Mouse (Mus musculus) forebrain, embryonic 16.5 days (tissue): ENCODE measurements around the gene Polg2. TPM values are rescaled to one million over a fixed set of nuclear protein-coding genes. Genes with fewer than 3 reads are reported as not detected.
"Not testable (repeated sequence)": the region's sequence is repeated elsewhere in the genome, so short reads cannot be mapped to it uniquely, and the experiment has no call there.

ENCODE experiments used
- ATAC-seq: fragments of 200-750 bp; cut with Nextera tagmentation; 2 replicates; pipeline ENCODE4 v1.8.0; 2017; ENCODE audit warnings: mild to moderate bottlenecking, moderate library complexity
- H3K27ac ChIP-seq: fragments of 300-500 bp; sonication (generic); 2 replicates; pipeline ENCODE4 v1.5.1; 2014; ENCODE audit warnings: low read length, control low read depth
- H3K27me3 ChIP-seq: fragments of 300-500 bp; sonication (generic); replicated peaks from 2 replicates; pipeline ENCODE4 v1.6.1; 2014; ENCODE audit warnings: low read length; ENCODE audit not compliant: control insufficient read depth, insufficient read depth
- H3K36me3 ChIP-seq: fragments of 300-500 bp; sonication (generic); 2 replicates; pipeline ENCODE4 v1.6.1; 2014; ENCODE audit not compliant: control insufficient read depth, insufficient read depth
- H3K4me1 ChIP-seq: fragments of 300-500 bp; sonication (generic); replicated peaks from 2 replicates; pipeline ENCODE4 v1.6.1; 2014; ENCODE audit warnings: low read length; ENCODE audit not compliant: control insufficient read depth, insufficient read depth
- H3K4me2 ChIP-seq: fragments of 300-500 bp; sonication (generic); 2 replicates; pipeline ENCODE4 v1.6.1; 2014; ENCODE audit warnings: mild to moderate bottlenecking, low read length, control low read depth
- H3K4me3 ChIP-seq: fragments of 300-500 bp; sonication (generic); replicated peaks from 2 replicates; pipeline ENCODE4 v1.5.1; 2014; ENCODE audit warnings: mild to moderate bottlenecking, low read length, control low read depth
- H3K9ac ChIP-seq: fragments of 300-500 bp; sonication (generic); replicated peaks from 2 replicates; pipeline ENCODE4 v1.6.1; 2014; ENCODE audit warnings: low read depth, low read length, control low read depth
- H3K9me3 ChIP-seq: fragments of 300-500 bp; sonication (generic); 2 replicates; pipeline ENCODE4 v1.6.1; 2016; ENCODE audit warnings: low read length; ENCODE audit not compliant: control insufficient read depth
- WGBS: fragments of 180-500 bp; shearing (Covaris S2); extraction: QIAGEN DNeasy Blood & Tissue Kit; methylation state at CpG from one replicate; pipeline ENCODE4 v1.1.7; 2014; 5-methylcytosine and 5-hydroxymethylcytosine counted together
- polyA plus RNA-seq: library from polyadenylated mRNA; unstranded; fragments of >200 nt; fragmentation: Nextera tagmentation; extraction: Ambion mirVana; gene quantifications from 2 replicates; pipeline ENCODE4 v1.2.1, GENCODE M21; 2015

Gene Polg2
- polyA plus RNA-seq, 1 experiment from 2014 or later = 8.9 TPM

DNA sequence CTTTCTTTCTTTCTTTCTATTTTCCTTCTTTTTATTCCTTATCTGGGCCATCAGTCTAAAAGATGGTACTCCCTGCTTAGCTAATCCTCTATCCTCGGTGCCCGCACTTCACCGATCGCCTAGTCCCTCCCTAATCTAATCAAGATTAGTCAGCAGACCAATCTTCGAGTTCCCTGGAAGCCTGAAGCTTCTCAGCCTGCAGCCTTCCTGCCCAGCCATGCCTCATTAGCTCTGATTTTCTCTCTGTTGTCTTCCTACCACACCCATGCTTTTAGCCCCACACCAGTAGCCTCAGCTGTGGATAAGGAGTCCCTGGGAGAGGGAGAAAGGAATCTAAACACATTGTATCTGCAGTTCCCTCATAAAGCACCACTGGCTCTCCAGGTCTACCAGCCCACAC, 23.8 kb downstream of the Polg2 start:
- no peak for ATAC-seq
- Histone ChIP-seq H3K27ac (no peak overlapping the region), H3K9me3 (no peaks in the 10 kb centered on the region), H3K4me2 (no peak overlapping the region), H3K9ac (no peak overlapping the region), H3K36me3 (no peaks in the 10 kb centered on the region), H3K27me3 (no peaks in the 10 kb centered on the region), H3K4me3 (no peak overlapping the region), H3K4me1 (no peaks in the 10 kb centered on the region)
- WGBS = 13% methylated on average over 5 of the region's 5 CpGs

GRCm38 (mm10) chr11:106753314-106753713, 26.0 kb downstream of the Polg2 start:
- Histone ChIP-seq H3K36me3 (no peaks in the 10 kb centered on the region), H3K27ac (no peak overlapping the region), H3K9me3 (no peaks in the 10 kb centered on the region), H3K4me3 (no peak overlapping the region), H3K27me3 (no peaks in the 10 kb centered on the region), H3K4me1 (no peaks in the 10 kb centered on the region), H3K9ac (no peak overlapping the region), H3K4me2 (no peak overlapping the region)
- 91% methylated on average over 6 of the region's 6 CpGs for WGBS
- ATAC-seq = no peak

DNA sequence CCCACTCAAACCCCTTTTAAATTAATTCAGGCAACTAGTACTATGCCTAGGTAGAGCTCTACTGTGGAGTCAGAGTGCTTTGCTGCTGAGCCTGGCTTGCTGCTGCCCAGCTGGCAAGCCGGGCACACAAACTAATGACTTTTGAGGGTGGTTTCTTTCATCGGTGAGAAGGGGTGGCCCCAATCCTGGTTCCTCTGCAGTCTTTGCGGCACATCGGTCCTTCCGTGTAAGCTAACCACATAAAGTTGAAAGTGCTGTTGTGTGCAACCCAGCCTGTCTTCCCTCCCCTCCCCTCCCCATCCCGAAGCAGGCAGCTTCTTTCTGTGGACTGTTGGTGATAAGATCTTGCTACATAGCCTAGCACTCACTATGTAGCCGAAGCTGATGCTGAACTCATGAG, 27.2 kb downstream of the Polg2 start:
- Histone ChIP-seq H3K27ac (no peak overlapping the region), H3K27me3 (no peaks in the 10 kb centered on the region), H3K9me3 (no peaks in the 10 kb centered on the region), H3K9ac (no peak overlapping the region), H3K36me3 (no peaks in the 10 kb centered on the region), H3K4me1 (no peaks in the 10 kb centered on the region), H3K4me2 (no peak overlapping the region), H3K4me3 (no peak overlapping the region)
- WGBS = 89% methylated on average over 7 of the region's 7 CpGs
- no peak for ATAC-seq

DNA sequence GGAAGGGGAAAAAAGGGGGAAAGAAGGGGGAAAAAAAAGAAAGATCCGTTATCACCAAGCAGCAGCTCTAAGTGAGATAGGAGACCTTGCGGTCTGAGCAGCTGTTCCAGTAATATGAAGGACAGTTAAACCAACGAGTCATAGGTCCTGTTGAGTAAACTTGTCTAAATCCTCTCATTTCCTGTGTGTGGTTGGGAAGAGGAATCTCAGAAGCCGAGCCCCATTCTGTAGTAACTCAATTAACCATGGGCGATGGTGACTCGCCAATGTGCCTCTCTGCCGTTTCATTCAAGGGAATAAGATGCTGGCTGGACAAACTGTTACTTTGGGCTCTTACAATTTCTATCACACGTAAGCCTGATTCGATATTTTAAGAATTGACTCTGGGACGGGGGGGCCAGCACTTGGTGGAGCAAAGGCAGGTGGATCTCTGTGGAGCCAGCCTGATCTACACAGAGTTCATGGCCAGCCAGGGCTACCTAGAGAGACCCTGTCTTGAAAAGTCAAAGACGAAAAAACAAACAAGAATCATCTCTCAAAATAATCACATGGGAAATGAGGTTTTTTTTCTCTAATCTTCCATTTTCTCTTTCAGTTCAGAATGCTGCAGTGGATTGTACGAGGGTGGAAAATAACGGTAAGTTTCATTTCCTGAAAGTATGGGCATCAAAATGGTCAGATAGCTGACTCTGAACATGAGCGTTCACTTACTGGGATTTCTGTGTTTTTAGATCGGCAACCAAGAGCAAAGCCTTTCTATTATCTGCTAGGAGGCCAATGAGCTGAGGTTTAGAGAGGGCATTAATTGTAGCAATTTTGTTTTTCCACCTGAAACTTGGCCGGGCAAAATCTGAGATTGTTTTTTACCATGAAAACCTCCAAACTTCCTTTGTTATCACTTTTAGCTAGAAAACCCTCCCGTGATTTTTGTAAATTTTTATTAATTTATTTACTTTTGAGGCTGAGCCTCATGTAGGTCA, 28.0 kb downstream of the Polg2 start, which contains the start of gene Milr1:
TSS of gene Milr1 (plus strand) at position 188 of the 980 bp plus-strand sequence.
- ATAC-seq = no peak
- Histone ChIP-seq H3K9me3 (no peaks in the 10 kb centered on the region), H3K4me1 (no peaks in the 10 kb centered on the region), H3K36me3 (no peaks in the 10 kb centered on the region), H3K27ac (no peak within 1 kb of the TSS), H3K4me2 (no peak within 1 kb of the TSS), H3K27me3 (no peaks in the 10 kb centered on the region), H3K9ac (no peak within 1 kb of the TSS), H3K4me3 (no peak within 1 kb of the TSS)
- WGBS = 89% methylated on average over 17 of the region's 17 CpGs

- Histone ChIP-seq H3K4me1 (no peaks in the 10 kb centered on the region), H3K9me3 (no peaks in the 10 kb centered on the region), H3K27ac (no peak within 1 kb of the TSS), H3K4me2 (no peak within 1 kb of the TSS), H3K36me3 (no peaks in the 10 kb centered on the region), H3K4me3 (no peak within 1 kb of the TSS), H3K27me3 (no peaks in the 10 kb centered on the region), H3K9ac (no peak within 1 kb of the TSS)
- WGBS = 86% methylated on average over 13 of the region's 13 CpGs
- no peak for ATAC-seq
Measured at GRCm38 (mm10) chr11:106750121-106750751, 29.1 kb downstream of the Polg2 start, which contains the start of gene Pecam1. Pecam1 (minus strand) TSS chr11:106750628.

GRCm38 (mm10) chr11:106749557-106750120, 29.7 kb downstream of the Polg2 start:
- H3K4me1 ChIP-seq, H3K4me2 ChIP-seq, H3K4me3 ChIP-seq, H3K27me3 ChIP-seq, H3K9ac ChIP-seq, H3K36me3 ChIP-seq, H3K9me3 ChIP-seq, ATAC-seq, H3K27ac ChIP-seq: not testable (repeated sequence)
- WGBS = 96% methylated on average over 7 of the region's 7 CpGs

DNA sequence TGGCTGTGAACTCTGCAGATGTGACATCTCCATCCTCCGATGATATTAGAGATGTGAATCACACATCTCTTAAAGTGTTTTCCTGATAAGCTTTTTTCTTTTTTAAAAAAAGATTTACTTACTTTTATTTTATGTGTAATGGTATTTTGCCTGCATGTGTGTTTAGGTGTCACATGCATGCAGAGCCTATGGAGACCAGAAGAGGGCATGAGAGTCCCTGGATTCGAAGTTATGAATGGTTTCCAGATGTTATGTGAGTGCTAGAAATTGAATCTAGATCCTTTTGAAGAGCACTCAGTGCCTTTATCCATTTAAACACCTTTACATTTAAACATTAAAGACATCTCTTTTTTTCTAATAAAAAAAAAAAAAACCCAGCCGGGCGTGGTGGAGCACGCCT, 34.4 kb downstream of the Polg2 start:
- 93% methylated on average over 5 of the region's 5 CpGs for WGBS
- no peak for ATAC-seq

GRCm38 (mm10) chr11:106742388-106742841, 36.9 kb downstream of the Polg2 start:
- ATAC-seq = no peak
- no peak overlapping the region for H3K4me3 ChIP-seq
- H3K4me1 ChIP-seq = peaks cover 8% of the 10 kb centered on the region
- H3K27me3 ChIP-seq = no peaks in the 10 kb centered on the region
- H3K36me3 ChIP-seq = no peaks in the 10 kb centered on the region
- no peak overlapping the region for H3K27ac ChIP-seq
- H3K9ac ChIP-seq = no peak overlapping the region
- 47% methylated on average over 6 of the region's 6 CpGs for WGBS
- no peaks in the 10 kb centered on the region for H3K9me3 ChIP-seq
- no peak overlapping the region for H3K4me2 ChIP-seq

More for the DNA sequence above, 34.4 kb downstream of the Polg2 start:
- Histone ChIP-seq H3K4me1 (peaks cover 3% of the 10 kb centered on the region), H3K4me3 (no peak overlapping the region), H3K27me3 (no peaks in the 10 kb centered on the region), H3K36me3 (no peaks in the 10 kb centered on the region), H3K27ac (no peak overlapping the region), H3K9ac (no peak overlapping the region), H3K9me3 (no peaks in the 10 kb centered on the region), H3K4me2 (no peak overlapping the region)

DNA sequence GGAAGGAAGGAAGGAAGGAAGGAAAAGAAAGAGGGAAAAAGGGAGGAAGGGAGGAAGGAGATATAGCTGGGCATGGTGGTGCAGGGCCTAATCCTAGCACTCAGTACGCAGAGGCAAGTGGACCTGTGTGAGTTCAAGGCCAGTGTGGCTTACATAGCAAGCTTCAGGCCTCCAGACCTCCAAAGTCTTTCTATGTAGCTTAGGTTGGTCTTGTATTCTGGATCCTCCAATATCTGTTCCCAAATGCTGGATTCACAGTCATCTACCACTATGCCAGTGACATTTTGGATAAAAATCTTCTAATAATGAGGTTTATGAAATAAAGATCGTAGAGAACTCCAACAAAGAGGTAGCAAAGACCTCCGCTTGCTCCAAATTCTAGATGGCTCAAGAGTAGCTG, 37.5 kb downstream of the Polg2 start:
- ATAC-seq = no peak

More for the DNA sequence above, 37.5 kb downstream of the Polg2 start:
- no peaks in the 10 kb centered on the region for H3K9me3 ChIP-seq
- 91% methylated on average over 3 of the region's 3 CpGs for WGBS
- H3K4me2 ChIP-seq = no peak overlapping the region
- no peaks in the 10 kb centered on the region for H3K27me3 ChIP-seq
- H3K27ac ChIP-seq = no peak overlapping the region
- H3K4me3 ChIP-seq = no peak overlapping the region
- no peaks in the 10 kb centered on the region for H3K36me3 ChIP-seq
- peaks cover 14% of the 10 kb centered on the region for H3K4me1 ChIP-seq
- H3K9ac ChIP-seq = no peak overlapping the region
